Comparison of ENCODE assay signal across 10 mouse cellular contexts in the genomic region with DNA sequence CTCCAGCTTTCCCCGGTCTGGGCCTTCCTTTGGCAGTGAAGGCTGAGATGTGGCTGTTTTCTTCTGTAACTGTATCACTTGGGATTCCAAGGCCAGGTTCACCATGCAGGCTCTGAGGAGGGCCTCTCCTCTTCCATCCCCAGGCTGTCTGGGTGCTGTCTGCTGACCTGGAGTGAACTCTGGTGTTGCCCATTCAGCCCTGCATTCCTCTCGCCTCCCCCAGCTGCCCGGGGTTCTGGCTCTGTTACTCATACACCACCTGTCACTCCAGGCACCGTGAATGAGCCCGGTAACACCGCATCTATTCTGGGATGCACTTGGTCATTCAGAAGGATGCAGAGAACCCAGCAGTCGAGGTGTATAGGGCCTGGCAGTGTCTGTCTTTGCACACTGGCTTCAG. TPM values are rescaled to one million over a fixed set of nuclear protein-coding genes. Genes with fewer than 3 reads are reported as not detected.
DNase-seq lines count a peak whose midpoint lies in the region; ATAC-seq lines count a peak whose summit lies in the region.
"Had no signal": no experiment of that assay in that cellular context is flagged by ENCODE, and none has a peak within 500 bp of the region (broad histone marks: within the 10 kb centered on the region; RNA-seq: fewer than 3 reads in every experiment).

No protein-coding gene starts in this region.

- DNase-seq in kidney, adult 18-20 months: peak; percentile 28
- no peak for DNase-seq in kidney, adult 9 months
- DNase-seq in cerebellum, adult 9-11 months: peak; percentile 75
- DNase-seq in testis, postnatal 10 days (ENCODE audit: low spot score): peak; percentile 59
- DNase-seq in hindbrain, embryonic 14.5 days (ENCODE audit: low spot score): no peak
- DNase-seq in spleen, postnatal 10 days (ENCODE audit: low spot score in 2 of 2): no peak

- peak; percentile 40; the same call in 1 of the 2 replicates for ATAC-seq in heart, embryonic 16.5 days (replicated peaks; ENCODE audit: extremely low read depth, insufficient read depth, low FRiP score)
- ATAC-seq in hindbrain, embryonic 14.5 days (ENCODE audit: low FRiP score): no peak

- 25% methylated on average over 7 of the region's 7 CpGs for whole genome bisulfite sequencing in heart, embryonic 16.5 days
- WGBS in hindbrain, embryonic 14.5 days: 43% methylated on average over 7 of the region's 7 CpGs

- no peak overlapping the region for H3K9ac ChIP-seq in heart, embryonic 16.5 days (ENCODE audit: low read length)
- H3K9ac ChIP-seq in hindbrain, embryonic 14.5 days: no peak overlapping the region
- H3K9ac ChIP-seq: embryonic facial prominence, embryonic 13.5 days; limb, embryonic 15.5 days; neural tube, embryonic 13.5 days had no signal

- H3K27ac ChIP-seq in heart, embryonic 16.5 days (ENCODE audit: low read length): peak overlapping the region; percentile 36
- no peak overlapping the region for H3K27ac ChIP-seq in hindbrain, embryonic 14.5 days
- H3K27ac ChIP-seq: embryonic facial prominence, embryonic 13.5 days; limb, embryonic 15.5 days; neural tube, embryonic 13.5 days had no signal

- H3K36me3 ChIP-seq in heart, embryonic 16.5 days (ENCODE audit: control insufficient read depth, insufficient read depth): no peaks in the 10 kb centered on the region
- no peaks in the 10 kb centered on the region; the same call in 1 of the 2 replicates for H3K36me3 ChIP-seq in hindbrain, embryonic 14.5 days (replicated peaks; ENCODE audit: control insufficient read depth, insufficient read depth)

- no peaks in the 10 kb centered on the region for H3K9me3 ChIP-seq in heart, embryonic 16.5 days (replicated peaks; ENCODE audit: control insufficient read depth, low read length)
- no peaks in the 10 kb centered on the region for H3K9me3 ChIP-seq in hindbrain, embryonic 14.5 days (ENCODE audit: control insufficient read depth, low read length)
- H3K9me3 ChIP-seq: embryonic facial prominence, embryonic 13.5 days; limb, embryonic 15.5 days; neural tube, embryonic 13.5 days had no signal

- H3K27me3 ChIP-seq in heart, embryonic 16.5 days (ENCODE audit: control insufficient read depth, insufficient read depth, low read length): no peaks in the 10 kb centered on the region
- H3K27me3 ChIP-seq in hindbrain, embryonic 14.5 days (ENCODE audit: control insufficient read depth, insufficient read depth, low read length): no peaks in the 10 kb centered on the region
- H3K27me3 ChIP-seq: embryonic facial prominence, embryonic 13.5 days; limb, embryonic 15.5 days; neural tube, embryonic 13.5 days had no signal

- H3K4me2 ChIP-seq in heart, embryonic 16.5 days (ENCODE audit: low read depth, low read length): no peak overlapping the region
- no peak overlapping the region for H3K4me2 ChIP-seq in hindbrain, embryonic 14.5 days (replicated peaks)
- H3K4me2 ChIP-seq: embryonic facial prominence, embryonic 13.5 days; limb, embryonic 15.5 days; neural tube, embryonic 13.5 days had no signal

- H3K4me1 ChIP-seq in heart, embryonic 16.5 days (ENCODE audit: control insufficient read depth, insufficient read depth, low read length): peaks cover 76% of the 10 kb centered on the region
- peaks cover 24% of the 10 kb centered on the region for H3K4me1 ChIP-seq in hindbrain, embryonic 14.5 days (replicated peaks; ENCODE audit: control insufficient read depth, insufficient read depth, low read length)

- no peak overlapping the region for H3K4me3 ChIP-seq in heart, embryonic 16.5 days (ENCODE audit: low read length)
- H3K4me3 ChIP-seq in hindbrain, embryonic 14.5 days (replicated peaks; ENCODE audit: low read length): no peak overlapping the region
- H3K4me3 ChIP-seq: embryonic facial prominence, embryonic 13.5 days; limb, embryonic 15.5 days; neural tube, embryonic 13.5 days had no signal

RNA-seq across cellular contexts. Expression of a gene that starts 38.4 kb away (rescaled TPM):
- polyA plus RNA-seq in heart, embryonic 16.5 days (2015; fragmentation: Nextera tagmentation; extraction: Ambion mirVana): 1,725 and 1,731 TPM in 2 replicates
- 41.4 and 47.1 TPM in 2 replicates for polyA plus RNA-seq in hindbrain, embryonic 14.5 days (2014; fragmentation: Nextera tagmentation; extraction: Ambion mirVana)

Comparison
In these comparisons a context has a peak if more than half of its experiments do, and no peak if none do; other contexts are left out.
1. DNase-seq: peak in kidney, adult 18-20 months (single experiment), cerebellum, adult 9-11 months (single experiment) and testis, postnatal 10 days (single experiment); none in kidney, adult 9 months (single experiment), hindbrain, embryonic 14.5 days (single experiment) and spleen, postnatal 10 days (0 of 2).
2. RNA of a gene that starts 38.4 kb away (polyA plus RNA-seq): 1,725 to 1,731 TPM in heart, embryonic 16.5 days; 41.4 to 47.1 TPM in hindbrain, embryonic 14.5 days; every median in the first group is over 10 times any median in the second.